Mouse (Mus musculus) neutrophil, adult 5-6 weeks (primary cell): Measurements from ENCODE around the gene Lurap1l. TPM values are rescaled to one million over a fixed set of nuclear protein-coding genes. Genes with fewer than 3 reads are reported as not detected.

Experiments used
- ATAC-seq: fragments of 151-379, 151-347 bp; 2 replicates; pipeline ENCODE4 v1.8.0; 2017; ENCODE audit warnings: mild to moderate bottlenecking, moderate TSS enrichment; ENCODE audit not compliant: insufficient number of reproducible peaks, poor library complexity, low FRiP score, severe bottlenecking; ENCODE audit errors: extremely low read depth
- total RNA-seq: library from RNA; stranded (forward); fragments of 200-1000 nt; gene quantifications from 2 replicates; pipeline ENCODE4 v1.2.3, GENCODE M21; 2017

Lurap1l gene
- not detected in 2 replicates for total RNA-seq

DNA sequence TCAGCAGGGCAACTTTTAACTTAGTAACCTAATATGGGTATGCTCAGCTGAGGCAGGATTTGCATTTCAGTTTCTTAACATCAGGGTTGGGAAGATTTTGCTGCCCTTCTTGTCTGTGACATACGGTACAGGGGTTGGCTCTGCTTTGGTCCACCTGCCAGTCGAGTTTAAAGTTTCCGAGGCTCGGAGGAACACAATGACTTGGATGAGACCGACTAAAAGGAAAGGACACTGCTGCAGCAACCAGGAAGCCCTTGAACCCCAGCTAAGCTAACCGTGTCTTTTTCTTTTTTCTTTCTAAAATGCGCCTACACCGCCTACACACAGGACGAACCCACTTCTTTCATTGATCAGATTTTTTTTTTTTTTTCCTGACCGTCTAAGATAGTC lies at the start of gene Lurap1l:
Lurap1l (plus strand) TSS at position 166 of the 390 bp plus-strand sequence.
- no peak for ATAC-seq

DNA sequence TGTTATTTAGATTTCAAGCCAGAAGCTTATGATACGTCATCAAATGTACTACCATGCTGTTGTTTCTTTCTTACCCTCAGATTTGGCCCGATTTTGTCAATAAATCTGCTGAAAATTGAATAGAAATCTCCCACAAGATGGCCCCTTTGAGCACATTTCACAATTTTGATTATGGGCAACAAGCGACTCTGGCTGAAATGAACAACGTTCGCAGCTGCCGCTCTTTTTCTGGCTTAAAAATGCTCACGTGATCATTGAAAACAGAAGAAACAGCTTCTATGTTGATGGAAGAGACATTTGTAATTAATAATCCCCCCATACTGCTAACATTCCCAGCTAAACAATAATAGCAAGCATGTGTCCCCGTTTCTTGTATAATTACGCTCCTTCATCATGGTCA lies 47.5 kb upstream of the Lurap1l start:
- no peak for ATAC-seq

DNA sequence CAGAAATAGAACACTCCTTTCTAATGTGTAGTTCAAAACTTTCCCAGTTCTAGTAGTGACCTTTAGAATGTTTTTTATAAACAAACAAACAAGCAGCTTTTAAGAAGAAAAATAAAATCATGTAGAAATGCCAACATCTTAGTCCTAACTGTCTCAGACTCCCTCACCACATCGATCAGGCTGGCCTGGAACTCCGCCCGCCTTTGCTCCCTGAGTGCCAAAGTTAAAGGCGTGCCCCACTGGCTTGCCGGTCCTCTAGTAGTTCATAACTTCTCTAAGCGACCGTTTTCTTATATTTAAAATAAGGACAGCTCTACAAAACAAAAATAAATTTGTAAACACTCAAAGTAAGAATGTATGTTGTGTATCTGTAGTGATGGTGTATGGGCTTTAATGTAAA lies 46.5 kb upstream of the Lurap1l start:
- ATAC-seq = no peak

DNA sequence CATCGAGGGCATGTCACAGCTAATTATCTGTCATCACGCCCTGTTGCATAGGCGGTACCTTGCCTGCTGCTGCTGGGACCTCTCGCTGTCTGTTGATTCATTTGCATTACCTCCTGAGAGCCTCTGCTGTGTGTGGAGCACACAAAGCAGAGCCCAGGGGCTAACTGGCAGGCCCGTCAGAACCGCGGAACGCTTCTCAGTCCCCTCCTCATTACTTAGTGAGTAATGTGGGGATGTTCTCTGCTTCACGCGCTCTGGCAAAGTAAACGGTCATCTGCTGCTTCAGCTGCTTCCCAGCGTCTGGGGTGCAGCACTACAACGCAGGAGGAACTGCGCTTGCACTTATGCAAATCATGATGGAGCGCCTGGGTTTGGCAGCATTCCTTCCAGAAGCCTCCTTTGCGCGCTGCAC lies 45.9 kb upstream of the Lurap1l start:
- no peak for ATAC-seq

DNA sequence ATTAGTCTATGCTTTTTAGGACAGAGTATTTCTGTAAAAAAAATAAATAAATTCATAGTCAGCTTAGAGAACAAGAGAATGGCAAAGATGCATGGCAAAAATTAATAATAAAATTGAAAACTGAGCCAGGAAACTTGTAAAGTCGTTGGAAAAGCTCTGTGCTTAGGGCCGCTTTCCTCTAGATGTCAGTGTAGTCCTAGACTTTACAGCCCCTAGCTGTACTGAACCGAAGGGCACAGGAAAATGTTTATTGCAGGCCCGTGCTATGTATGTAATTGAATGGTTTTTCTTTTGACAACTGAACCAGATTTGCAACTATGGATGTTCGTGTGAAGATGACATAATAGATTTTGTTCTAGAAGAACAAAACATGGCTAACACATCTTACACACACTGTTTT lies 44.4 kb upstream of the Lurap1l start:
- ATAC-seq = no peak

DNA sequence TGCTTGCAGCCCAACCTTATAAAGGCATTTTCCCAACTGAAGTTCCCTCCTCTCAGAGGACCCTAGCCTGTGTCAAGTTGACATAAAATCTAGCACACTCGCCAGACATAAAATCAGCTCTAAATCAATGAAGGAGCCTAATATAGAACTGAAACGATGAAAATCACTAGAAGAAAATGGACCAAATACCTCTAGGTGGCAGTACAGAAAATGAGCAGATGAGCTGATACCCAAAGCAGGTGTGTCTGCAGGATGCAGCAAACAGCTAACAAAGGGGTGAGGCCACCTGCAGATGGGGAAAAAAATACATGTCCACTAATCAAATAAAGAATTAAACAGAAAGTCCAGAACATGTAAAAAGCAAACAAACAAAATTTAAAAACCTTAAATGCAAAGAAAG lies 40.8 kb upstream of the Lurap1l start:
- no peak for ATAC-seq

DNA sequence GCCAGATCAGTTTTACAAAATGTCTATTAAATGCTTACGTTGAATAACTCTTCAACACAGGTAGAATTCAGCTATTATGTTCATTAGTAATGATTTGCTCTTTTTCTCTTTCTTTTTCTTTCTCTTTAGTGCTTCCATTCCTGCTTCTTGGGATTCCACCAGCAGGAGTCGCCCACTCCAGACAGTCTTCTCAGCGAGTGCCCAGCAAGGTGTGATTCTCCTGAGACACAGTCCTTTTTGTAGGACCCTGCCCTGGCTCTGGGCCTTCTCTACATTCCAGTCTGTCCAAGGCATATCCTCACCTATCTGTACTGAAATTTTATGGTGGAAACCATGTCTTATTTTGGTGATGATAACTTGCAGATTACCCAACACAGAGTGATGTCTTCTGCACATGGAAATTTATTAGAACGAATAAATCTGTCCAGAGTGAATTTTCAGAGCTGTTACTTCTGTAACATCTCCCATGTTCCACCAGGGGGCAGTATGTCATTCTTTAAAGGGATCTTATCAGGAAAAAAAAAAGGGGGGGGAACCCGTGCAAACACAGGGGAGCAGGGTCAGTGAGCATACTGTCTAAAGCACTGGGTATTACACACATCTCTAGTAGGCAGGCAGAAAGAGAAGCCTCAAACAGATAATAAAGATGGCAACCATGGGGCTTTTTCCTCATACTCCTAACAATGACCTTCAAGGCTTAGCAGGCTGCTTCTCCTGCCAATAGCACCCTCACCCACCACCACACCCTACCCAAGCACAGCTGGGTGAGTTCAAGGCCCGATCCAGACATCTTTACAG lies 37.4 kb upstream of the Lurap1l start:
- no peak for ATAC-seq

DNA sequence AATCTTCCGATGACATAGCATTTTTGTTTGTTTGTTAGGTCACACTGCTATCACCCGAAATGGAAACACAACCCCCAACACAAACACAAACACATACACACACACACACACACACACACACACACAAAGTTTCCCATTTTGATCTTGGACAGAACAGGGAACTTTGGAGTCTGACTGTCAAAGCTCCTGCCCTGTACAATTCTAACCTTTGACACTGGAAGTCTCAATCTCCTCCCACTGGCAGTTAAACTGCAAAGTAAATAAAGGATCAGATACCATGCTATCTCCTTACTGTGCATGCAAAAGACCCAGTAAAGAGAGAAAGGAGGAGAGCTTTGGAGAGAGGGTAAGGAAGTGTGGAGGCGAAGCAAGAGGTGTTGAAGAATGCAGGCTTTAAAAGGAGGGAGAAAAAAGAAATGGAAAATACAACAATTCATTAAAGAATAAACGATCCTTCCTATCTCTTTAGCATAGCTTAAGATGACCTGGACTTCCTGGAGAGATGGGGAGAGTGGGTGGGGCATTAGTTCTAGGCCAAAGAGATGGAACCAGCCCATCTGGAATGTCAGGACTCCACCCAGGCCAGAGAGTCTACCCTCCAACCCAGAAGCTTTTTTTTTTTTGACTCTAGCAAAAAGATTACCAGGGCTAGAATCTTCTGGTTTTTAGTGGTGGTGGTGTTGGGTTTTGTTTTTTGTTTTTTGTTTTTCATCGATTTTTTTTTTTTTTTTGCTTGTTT lies 36.2 kb upstream of the Lurap1l start:
- no peak for ATAC-seq

DNA sequence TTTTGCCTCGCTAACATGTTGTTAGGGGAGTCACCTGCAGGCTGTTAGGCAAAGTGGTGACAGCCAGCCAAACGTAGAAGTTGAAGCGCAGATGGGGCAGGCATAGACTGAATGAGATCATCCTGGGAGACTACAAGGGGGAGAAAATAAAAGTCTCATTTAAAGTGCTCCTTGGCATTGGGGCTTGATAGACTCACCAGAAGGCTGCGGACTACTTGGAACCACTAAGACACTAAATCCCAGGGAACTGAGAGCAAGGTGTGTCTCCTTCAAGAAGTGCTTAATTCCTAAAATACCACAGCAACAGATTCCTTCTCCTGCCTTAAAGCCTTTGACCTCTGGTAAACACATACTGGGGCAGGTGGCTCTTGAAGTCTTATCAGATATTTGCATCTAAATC lies 35.4 kb upstream of the Lurap1l start:
- no peak for ATAC-seq

DNA sequence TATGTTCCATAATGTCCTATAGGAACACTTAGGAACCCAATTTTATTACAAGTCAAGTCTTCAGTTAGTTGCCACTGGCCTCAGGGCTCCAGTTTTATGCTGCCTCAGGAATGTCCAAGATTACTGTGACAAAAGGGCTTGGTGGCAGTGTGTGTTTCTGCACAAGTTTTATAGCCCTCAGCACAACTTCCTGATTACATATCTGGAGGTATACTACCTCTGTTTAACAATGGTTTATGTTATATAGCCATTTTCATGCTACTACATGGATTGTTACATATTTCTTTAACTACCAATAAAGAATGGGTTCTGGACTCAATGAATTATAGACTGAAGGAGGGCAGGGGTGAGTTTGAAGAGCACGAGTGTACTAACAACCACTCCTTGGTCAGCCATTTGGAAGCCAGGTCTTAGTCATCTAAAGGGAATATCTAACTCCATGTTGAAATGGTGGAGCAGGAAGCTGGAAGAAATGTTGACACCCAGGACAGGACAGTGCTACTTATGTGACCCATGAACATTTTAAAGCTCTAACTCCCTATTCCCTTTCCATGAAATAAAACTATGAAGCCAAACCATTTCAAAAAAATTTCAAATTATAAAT lies 28.3 kb upstream of the Lurap1l start:
- ATAC-seq = no peak

DNA sequence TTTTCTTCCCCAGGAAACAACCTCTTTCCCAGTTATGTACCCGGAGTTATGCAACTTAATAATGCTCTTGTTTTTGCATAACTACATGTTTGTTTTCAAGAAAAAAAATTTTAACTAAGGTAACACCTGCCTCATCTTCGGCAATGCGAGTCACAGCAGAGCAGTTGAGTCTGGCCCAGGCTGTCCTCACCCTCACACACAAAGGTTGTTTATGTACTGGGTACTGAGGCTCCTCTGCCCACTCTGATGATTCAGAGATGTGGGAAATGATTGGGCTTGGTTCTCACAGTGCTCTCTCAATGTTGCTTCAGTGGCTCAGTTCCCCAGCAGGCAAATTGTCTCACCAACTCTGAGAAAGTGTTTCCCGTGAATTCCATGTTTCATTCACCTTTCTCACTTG lies 23.8 kb upstream of the Lurap1l start:
- ATAC-seq = no peak

DNA sequence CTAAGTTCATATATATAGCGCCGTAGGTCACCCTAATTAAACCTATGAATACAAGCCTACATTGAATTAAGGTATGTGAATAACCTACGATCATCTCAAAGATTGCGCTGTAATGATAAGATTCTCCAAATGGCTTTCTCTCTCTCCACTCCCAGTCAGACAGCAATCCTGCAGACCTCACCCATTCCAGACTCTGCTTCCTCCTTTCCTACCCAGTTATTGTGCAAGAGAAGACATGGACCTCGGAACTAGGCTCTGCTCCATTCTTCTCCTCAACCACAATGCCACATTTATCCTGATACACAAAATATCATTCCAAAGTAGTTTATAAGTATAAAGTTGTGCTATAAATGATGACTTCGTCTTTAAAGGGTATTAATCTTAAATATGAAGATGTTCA lies 19.4 kb upstream of the Lurap1l start:
- no peak for ATAC-seq

DNA sequence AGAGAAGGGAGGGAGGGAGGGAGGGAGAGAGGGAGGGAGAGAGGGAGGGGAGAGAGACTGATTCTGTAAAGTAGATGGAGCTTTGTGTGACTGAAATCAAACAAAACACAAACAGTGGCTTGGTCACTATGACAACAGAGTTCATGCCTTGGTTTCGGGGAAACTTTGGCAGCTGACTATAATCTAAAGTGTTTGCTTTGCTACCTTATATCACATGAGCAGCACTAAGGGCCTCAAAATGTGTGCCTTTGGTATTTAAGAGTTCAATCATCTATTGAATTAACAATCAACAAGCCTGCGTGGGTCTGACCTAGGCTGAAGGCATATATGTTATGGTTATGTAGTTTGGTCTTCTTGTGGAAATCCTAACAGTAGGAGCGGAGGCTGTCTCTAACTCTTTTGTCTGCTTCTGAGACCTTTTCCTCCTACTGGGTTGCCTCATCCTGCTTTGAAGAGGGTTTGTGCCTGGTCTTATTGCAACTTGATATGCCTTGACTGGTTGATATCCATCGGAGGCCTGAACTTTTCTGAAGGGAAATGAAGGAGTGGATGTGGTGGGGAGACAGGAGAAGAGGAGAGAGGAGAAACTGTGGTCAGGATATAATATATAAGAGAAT lies 15.1 kb upstream of the Lurap1l start:
- ATAC-seq = no peak

DNA sequence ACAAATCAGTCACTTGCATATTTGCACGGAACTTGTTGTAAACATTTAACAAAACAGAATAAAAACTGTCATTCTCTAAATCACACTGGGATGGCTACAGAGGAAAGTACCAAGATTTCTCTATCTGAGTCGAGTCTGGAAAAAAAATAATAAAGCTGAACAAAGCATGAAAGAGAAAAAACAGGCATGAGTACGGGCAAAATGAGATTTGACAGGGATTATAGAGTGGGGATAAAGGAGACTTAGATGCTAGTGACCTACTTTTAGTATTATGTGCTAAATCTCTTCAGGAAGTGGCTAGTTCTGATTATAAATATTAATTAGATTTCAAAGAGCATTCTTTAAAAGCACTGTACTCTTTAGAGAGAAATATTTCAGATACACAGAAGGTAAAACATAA lies 3.7 kb upstream of the Lurap1l start:
- ATAC-seq = no peak

DNA sequence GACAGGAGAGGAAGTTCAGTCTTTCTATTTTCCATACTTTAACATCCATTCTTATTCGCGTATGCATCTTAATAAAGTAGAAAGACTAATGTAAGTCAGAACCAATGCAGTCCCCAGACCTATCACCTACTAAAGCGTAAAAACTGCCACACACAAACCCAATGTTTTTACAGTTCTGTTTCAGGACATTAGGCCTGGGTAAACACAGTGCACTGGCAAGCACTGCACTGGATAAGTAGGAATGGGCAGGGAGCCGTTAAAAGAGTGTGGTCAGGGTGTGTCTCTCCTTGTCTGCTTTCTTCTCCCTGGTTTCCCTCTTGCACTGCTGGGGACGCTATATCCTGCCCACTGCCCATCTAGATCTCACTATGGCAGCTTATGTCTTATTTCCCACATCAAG lies 2.5 kb upstream of the Lurap1l start:
- no peak for ATAC-seq

DNA sequence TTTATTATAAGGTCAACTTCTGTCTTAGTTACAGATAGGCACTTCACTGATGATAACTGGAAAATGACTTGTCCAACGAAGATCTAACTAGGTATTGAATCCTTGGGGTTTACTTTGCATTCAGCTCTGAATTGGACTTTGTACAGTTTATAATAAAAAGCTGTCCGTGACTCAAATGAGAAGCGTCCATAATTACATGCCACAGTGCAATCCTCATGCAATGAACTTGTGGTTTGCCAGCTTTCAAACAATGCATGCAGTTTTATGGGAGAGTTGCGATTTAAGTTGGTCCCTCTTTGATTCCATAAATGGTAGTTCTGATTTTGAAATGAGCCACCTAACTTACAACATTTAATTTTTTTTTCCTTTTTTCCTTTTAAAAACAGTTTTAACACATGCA lies 1.5 kb upstream of the Lurap1l start:
- ATAC-seq = no peak

DNA sequence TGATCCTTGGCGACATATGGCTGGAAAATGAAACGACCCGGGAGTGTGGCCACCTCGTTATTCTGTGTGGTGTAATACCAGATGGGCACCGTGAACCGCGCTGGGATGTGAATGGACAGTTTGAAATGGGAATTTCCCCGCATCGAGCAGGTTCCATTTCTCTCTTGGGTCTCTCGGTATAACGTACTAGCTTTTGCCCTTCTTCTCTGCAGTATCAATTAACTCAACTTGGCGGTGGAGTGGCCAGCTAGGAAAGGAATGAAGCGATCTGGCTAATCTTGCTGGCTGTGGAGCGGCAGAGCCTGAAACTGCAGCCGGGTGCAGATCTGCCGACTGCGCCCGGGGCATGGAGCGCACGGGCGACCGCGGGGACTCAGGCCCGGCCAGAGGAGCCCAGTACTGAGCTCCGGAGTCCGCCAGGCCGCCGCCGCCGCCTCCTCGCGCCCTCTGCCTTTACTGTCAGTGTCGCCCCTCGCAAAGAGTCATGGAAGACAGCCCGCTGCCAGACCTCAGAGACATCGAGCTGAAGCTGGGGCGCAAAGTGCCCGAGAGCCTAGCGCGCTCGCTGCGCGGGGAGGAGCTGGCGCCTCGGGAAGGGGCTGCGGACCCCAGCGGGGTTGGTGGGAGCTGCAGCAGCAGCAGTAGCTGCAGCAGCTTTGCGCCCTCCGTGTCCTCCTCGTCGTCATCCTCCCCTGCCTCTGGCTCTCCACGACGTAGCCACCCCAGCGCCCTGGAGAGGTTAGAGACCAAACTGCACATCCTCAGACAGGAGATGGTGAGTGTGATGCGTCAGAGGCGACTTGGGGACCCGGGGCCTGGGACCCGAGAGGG lies 640 bp downstream of the Lurap1l start:
- ATAC-seq = no peak

DNA sequence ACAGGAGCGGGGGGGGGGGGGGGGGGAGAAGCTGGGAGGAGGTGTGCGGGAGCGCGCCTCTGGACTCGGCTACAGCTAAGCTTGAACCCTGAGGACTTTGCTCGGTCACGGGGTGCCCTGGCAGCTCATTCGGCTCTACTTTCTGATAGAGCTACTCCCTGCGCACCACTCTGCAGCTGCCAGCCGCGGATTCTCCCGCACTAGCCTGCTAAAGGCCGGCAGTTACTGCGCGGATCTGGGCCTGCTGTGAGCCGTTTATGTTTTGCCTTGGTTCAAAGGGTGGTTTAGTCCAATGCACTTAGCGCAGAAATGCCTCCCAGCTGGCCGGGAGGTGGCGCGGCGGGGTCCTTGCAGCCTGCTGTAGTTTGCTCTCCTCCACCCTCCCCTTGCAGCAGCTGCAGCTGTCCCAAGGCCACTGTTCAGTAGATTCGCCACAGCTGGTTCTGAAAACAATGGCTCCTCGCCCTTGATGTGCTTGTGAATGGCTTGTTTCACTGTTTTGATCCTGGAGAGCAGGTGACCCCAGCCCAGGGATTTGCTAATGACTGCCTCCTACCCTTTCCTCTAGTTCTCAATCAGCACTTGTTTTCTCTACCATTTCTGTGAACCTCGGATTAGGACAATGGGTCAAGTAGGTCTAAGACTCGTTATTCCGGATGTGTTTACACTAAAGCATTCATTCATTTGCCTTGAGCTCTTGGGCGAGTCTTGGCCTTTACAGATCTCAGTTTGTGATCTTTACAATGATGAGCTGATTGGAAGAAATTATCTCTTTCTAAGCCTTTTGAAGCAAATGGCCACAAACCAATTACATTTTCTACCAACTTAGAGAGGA lies 1.5 kb downstream of the Lurap1l start:
- ATAC-seq = no peak
